Mouse (Mus musculus): Measurements from ENCODE around the gene Hirip3.

DNA sequence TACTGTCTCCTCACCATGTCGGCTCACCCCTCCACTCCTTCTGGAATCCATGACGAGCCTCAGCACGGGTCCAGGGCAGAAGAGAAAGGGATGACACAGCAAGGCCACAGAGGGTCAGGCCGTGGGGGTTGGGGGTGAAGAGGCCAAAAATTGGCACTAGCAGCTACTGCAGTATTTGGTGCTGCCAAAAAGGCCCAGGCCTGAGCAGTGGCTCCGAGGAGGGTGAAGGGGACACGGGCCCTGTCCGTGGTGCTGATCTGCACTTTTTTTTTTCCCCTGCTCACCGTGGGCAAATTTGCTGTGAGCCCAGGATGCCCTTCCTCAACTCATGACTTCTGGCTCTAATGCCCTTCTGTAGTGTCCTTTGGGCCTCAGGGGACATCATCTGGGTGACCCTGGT is 36.4 kb upstream of the Hirip3 start:
- no peak for TF ChIP-seq CTCF (IDR thresholded peaks at IDR 0.05)
- no peak for TF ChIP-seq EP300 (IDR thresholded peaks at IDR 0.05)
